Mouse (Mus musculus) C2C12 (cell line): ENCODE measurements at regions not wholly inside any gene's neighbourhood (a gene's known extent, or its start where the extent isn't known, plus 50 kb on each side); places are given as distances from the start of the nearest gene placed in this dataset.

Experiments used
- CEBPB ChIP-seq: IDR thresholded peaks from one replicate; pipeline ENCODE4 v1.6.1; 2011; ENCODE audit warnings: low read depth, mild to moderate bottlenecking, control low read depth, moderate library complexity
- CTCF ChIP-seq: IDR thresholded peaks from one replicate; pipeline ENCODE4 v1.5.1; 2011; ENCODE audit not compliant: control insufficient read depth, insufficient read depth, insufficient read length
- FOSL1 ChIP-seq: IDR thresholded peaks from one replicate; pipeline ENCODE4 v1.8.0; 2011; ENCODE audit warnings: mild to moderate bottlenecking, low read length; ENCODE audit not compliant: poor library complexity, insufficient read depth, severe bottlenecking
- MAX ChIP-seq: IDR thresholded peaks from one replicate; pipeline ENCODE4 v1.6.1; 2011; ENCODE audit warnings: mild to moderate bottlenecking, control low read depth
- MYOD1 ChIP-seq: IDR thresholded peaks from one replicate; pipeline ENCODE4 v1.6.1; 2011; ENCODE audit warnings: low read depth; ENCODE audit not compliant: control insufficient read depth, insufficient read length
- MYOG ChIP-seq: IDR thresholded peaks from one replicate; pipeline ENCODE4 v1.6.1; 2011; ENCODE audit not compliant: control insufficient read depth, insufficient read length; ENCODE audit errors: extremely low read depth
- USF1 ChIP-seq: IDR thresholded peaks from one replicate; pipeline ENCODE4 v1.6.1; 2011; ENCODE audit warnings: low read depth, mild to moderate bottlenecking, control low read depth, moderate library complexity

DNA sequence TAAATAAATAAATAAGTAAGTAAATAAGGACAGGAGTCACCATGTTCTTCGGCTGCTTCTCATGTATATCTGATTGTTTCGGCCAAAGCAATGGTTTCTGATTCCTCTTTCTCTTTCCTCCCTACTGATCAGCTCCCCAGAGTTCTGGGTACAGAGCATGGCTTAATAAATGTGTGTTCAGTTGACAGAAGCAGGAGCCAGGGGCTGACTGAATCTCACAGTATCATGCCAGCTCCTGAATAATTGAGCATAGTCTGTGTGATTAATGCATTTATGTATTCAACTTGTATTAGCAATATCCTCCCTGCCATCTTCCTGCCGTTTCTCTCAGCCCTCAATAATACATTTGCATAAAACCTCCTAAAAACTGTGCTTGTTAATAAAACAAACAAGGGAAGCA is 191.4 kb downstream of the Adcyap1 start:
- no peak for TF ChIP-seq CTCF
- no peak for TF ChIP-seq MYOG
- TF ChIP-seq CEBPB, result no peak
- TF ChIP-seq FOSL1, result no peak
- no peak for TF ChIP-seq USF1
- TF ChIP-seq MYOD1, result no peak
- TF ChIP-seq MAX, result no peak
